Mouse (Mus musculus): ENCODE measurements at regions not wholly inside any gene's neighbourhood (a gene's known extent, or its start where the extent isn't known, plus 50 kb on each side); places are given as distances from the start of the nearest gene placed in this dataset.

GRCm38 (mm10) chr5:99165807-99166360, 128.7 kb upstream of the Prkg2 start:
- DNase-seq = no peak

- DNase-seq = peak; percentile 13
These were observed 120.8 kb upstream of the Prkg2 start for GRCm38 (mm10) chr5:99157973-99158372.

- no peak for DNase-seq
These were observed 116.2 kb upstream of the Prkg2 start for GRCm38 (mm10) chr5:99153269-99153850.

- DNase-seq = no peak
These were observed 115.1 kb upstream of the Prkg2 start for GRCm38 (mm10) chr5:99152299-99152698.

- no peak for DNase-seq
These were observed 112.8 kb upstream of the Prkg2 start for GRCm38 (mm10) chr5:99149904-99150303.

- no peak for DNase-seq
These were observed 95.5 kb upstream of the Prkg2 start for GRCm38 (mm10) chr5:99132670-99133069.

GRCm38 (mm10) chr5:99128628-99129027, 91.5 kb upstream of the Prkg2 start:
- DNase-seq = no peak

GRCm38 (mm10) chr5:99125418-99125817, 88.3 kb upstream of the Prkg2 start:
- DNase-seq = no peak

- no peak for DNase-seq
These were observed 74.6 kb upstream of the Prkg2 start for GRCm38 (mm10) chr5:99111755-99112154.

GRCm38 (mm10) chr5:99111235-99111634, 74.1 kb upstream of the Prkg2 start:
- DNase-seq = no peak

- no peak for DNase-seq
These were observed 62.6 kb upstream of the Prkg2 start for GRCm38 (mm10) chr5:99099727-99100116.

- DNase-seq = no peak
These were observed 62.0 kb upstream of the Prkg2 start for GRCm38 (mm10) chr5:99099014-99099726.
